Mouse (Mus musculus) G1E (cell line): ENCODE data around the gene Qprt.

Experiments used
- CTCF ChIP-seq: IDR thresholded peaks from 2 replicates; pipeline ENCODE4 v1.5.1; 2012; ENCODE audit warnings: low read depth, low read length, inconsistent platforms, mixed read lengths
- GATA1 ChIP-seq: IDR thresholded peaks from 2 replicates; pipeline ENCODE4 v1.6.1; 2012; ENCODE audit warnings: borderline replicate concordance, low read length, inconsistent platforms, mixed read lengths
- GATA2 ChIP-seq: IDR thresholded peaks from 2 replicates; pipeline ENCODE4 v1.6.1; 2012; ENCODE audit warnings: low read depth, low read length, inconsistent platforms, borderline replicate concordance
- POLR2AphosphoS5 ChIP-seq: IDR thresholded peaks from 2 replicates; pipeline ENCODE4 v1.6.1; 2012; ENCODE audit warnings: low read depth, low read length, inconsistent platforms; ENCODE audit not compliant: insufficient replicate concordance
- TAL1 ChIP-seq: conservative IDR thresholded peaks from 2 replicates; pipeline ENCODE4 v1.6.1; 2012; ENCODE audit warnings: low read depth, low read length, inconsistent platforms, mixed read lengths

DNA sequence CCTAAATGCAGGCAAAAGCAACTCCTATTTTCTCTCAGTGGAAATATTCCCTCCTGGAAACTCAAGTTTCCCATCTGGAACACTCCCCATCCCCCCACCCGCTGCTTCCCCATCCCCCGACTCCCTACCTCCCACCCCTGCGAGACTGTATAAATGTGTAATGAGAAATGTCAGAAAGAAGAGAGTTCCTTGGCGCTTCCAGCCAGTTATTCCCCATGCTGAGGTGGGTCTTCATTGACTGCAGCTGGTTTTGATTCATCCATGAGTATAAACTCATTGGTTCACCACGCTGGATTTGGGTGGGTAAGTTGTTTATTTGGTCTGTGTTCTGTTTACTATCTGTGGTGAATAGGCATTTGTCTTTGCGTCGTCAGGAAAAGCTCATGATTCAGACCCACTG is 25.6 kb downstream of the Qprt start:
- TF ChIP-seq POLR2AphosphoS5 = no peak
- no peak for TF ChIP-seq CTCF
- TF ChIP-seq TAL1 = no peak
- no peak for TF ChIP-seq GATA1
- no peak for TF ChIP-seq GATA2
